Comparison of ENCODE assay signal across 19 mouse cellular contexts in the genomic region with DNA sequence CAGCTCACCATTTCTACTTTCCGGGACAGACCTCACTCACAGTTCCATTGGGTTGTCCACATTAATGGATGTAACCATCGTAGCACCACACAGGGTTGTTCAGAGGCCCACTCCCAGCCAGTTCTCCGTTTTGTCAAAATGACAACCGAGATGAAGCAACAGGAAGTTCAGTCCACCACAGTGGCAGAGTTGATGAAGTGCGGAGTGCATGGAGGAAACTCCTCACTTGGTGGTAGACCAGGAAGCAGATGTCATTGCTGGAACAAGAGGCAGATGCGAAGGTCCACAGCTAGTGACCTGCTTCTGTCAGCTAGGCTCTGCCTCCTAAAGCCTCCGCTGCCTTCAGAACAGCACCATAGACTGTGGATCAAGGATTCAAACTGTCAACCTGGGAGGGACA. TPM values are rescaled to one million over a fixed set of nuclear protein-coding genes. Genes with fewer than 3 reads are reported as not detected.
A peak's percentile ranks its signal among the peaks of the same experiment; 100 is the strongest.
DNase-seq lines count a peak whose midpoint lies in the region; ATAC-seq and TF ChIP-seq lines count a peak whose summit lies in the region.
"Had no signal": no experiment of that assay in that cellular context is flagged by ENCODE, and none has a peak within 500 bp of the region (broad histone marks: within the 10 kb centered on the region; RNA-seq: fewer than 3 reads in every experiment).

No protein-coding gene starts in this region.

- ATAC-seq in hematopoietic stem cell, adult 5-6 weeks (replicated peaks in 1 of 2; ENCODE audit: insufficient read depth in 1 of 2, low FRiP score in 2 of 2, low TSS enrichment in 1 of 2, low read depth in 1 of 2, poor library complexity in 2 of 2, severe bottlenecking in 2 of 2) = peak; percentile 89 to 93
- peak; percentile 35; the same call in 1 of the 2 replicates for ATAC-seq in monocyte, adult 5-6 weeks (replicated peaks; ENCODE audit: insufficient number of reproducible peaks, low FRiP score, low TSS enrichment, poor library complexity, severe bottlenecking)
- ATAC-seq: CD4-positive, CD25-positive, alpha-beta regulatory T cell, adult 4 months; forebrain, embryonic 15.5 days had no signal

- no peaks in the 10 kb centered on the region for H3K27me3 ChIP-seq in cerebellum, adult 2 months (ENCODE audit: control insufficient read depth, insufficient read depth, low read length)
- H3K27me3 ChIP-seq: embryonic facial prominence, embryonic 12.5 days; forebrain, embryonic 15.5 days; heart, embryonic 12.5 days; hindbrain, embryonic 15.5 days had no signal

- no peaks in the 10 kb centered on the region for H3K4me1 ChIP-seq in cerebellum, adult 2 months (ENCODE audit: control insufficient read depth, insufficient read depth, low read length)
- H3K4me1 ChIP-seq: forebrain, embryonic 15.5 days; heart, embryonic 12.5 days; hindbrain, embryonic 15.5 days had no signal

- no peak for TF ChIP-seq CTCF in cerebellum, adult 2 months (IDR thresholded peaks at IDR 0.05; ENCODE audit: borderline replicate concordance, insufficient read depth, low read depth, low read length)

- TF ChIP-seq POLR2A in cerebellum, adult 2 months (IDR thresholded peaks at IDR 0.05; ENCODE audit: borderline replicate concordance, insufficient read depth, low read length) = no peak

- no peak overlapping the region for H3K27ac ChIP-seq in cerebellum, adult 2 months (ENCODE audit: insufficient read depth, low read length)
- H3K27ac ChIP-seq: embryonic facial prominence, embryonic 12.5 days; forebrain, embryonic 15.5 days; hindbrain, embryonic 15.5 days had no signal

- DNase-seq in lung, postnatal 10 days = peak; percentile 15
- no peak for DNase-seq in lung, postnatal 25 days (ENCODE audit: low spot score)
- peak; percentile 16 for DNase-seq in c-Kit-positive CD71-negative TER-119-negative erythroid progenitor cells, embryonic 14.5 days (ENCODE audit: low read depth)
- DNase-seq in cerebellum, adult 2 months = no peak
- no peak for DNase-seq in cerebellum, adult 9-11 months
- DNase-seq: adrenal gland, adult 8-10 months; adrenal gland, postnatal 36 days; B cell, adult 2 months; cerebellum, adult 11-12 months; cerebellum, postnatal 10 days; embryo, embryonic 11 days; gastrocnemius, postnatal 10 days had no signal

- H3K4me3 ChIP-seq in cerebellum, adult 2 months (replicated peaks; ENCODE audit: insufficient read depth, low read depth, low read length) = no peak overlapping the region
- H3K4me3 ChIP-seq: embryonic facial prominence, embryonic 12.5 days; forebrain, embryonic 15.5 days; heart, embryonic 12.5 days; hindbrain, embryonic 15.5 days had no signal

- WGBS in cerebellum, adult 2 months = 87% methylated on average over 7 of the region's 7 CpGs

RNA-seq across cellular contexts. Expression of gene Dhx15, which starts 59.5 kb away (rescaled TPM):
- 389 and 402 TPM in 2 replicates for total RNA-seq in hematopoietic stem cell, adult 5-6 weeks (2017)
- total RNA-seq in monocyte, adult 5-6 weeks (2017) = 357 to 407 TPM (median 362 TPM) in 3 replicates
- polyA plus RNA-seq in cerebellum, adult 2 months (2012; rRNA removed) = 97.4 and 103 TPM in 2 replicates

Comparison
In these comparisons a context has a peak if more than half of its experiments do, and no peak if none do; other contexts are left out.
1. DNase-seq: peak in lung, postnatal 10 days (single experiment) and c-Kit-positive CD71-negative TER-119-negative erythroid progenitor cells, embryonic 14.5 days (single experiment); none in lung, postnatal 25 days (single experiment), cerebellum, adult 2 months (0 of 2) and cerebellum, adult 9-11 months (single experiment).